Mouse (Mus musculus) granulocyte monocyte progenitor cell, adult 5-6 weeks (primary cell): ENCODE measurements around the gene Rsu1. TPM values are rescaled to one million over a fixed set of nuclear protein-coding genes. Genes with fewer than 3 reads are reported as not detected.

Experiments used
- ATAC-seq: replicated peaks from 2 replicates; pipeline ENCODE4 v1.8.0; 2016; ENCODE audit warnings: mild to moderate bottlenecking, moderate TSS enrichment, inconsistent platforms; ENCODE audit not compliant: poor library complexity, severe bottlenecking
- total RNA-seq, 2 experiments: library from RNA; stranded (forward) in 1 of 2; stranded (reverse) in 1 of 2; fragments of 200-712, 200-1000 nt in 1 of 2; fragments of >200 nt in 1 of 2; fragmentation: Nextera tagmentation in 1 of 2; gene quantifications; 2 replicates each; pipeline ENCODE4 v1.2.3; 2014 to 2017

Rsu1 gene
- total RNA-seq (2014; fragmentation: Nextera tagmentation) = 114 and 115 TPM in 2 replicates
- 149 and 155 TPM in 2 replicates for total RNA-seq (2017)

GRCm38 (mm10) chr2:13271165-13271957, at the start of gene Rsu1:
Gene Rsu1, minus strand, starts transcription at chr2:13271415.
- peak; percentile 88 for ATAC-seq

DNA sequence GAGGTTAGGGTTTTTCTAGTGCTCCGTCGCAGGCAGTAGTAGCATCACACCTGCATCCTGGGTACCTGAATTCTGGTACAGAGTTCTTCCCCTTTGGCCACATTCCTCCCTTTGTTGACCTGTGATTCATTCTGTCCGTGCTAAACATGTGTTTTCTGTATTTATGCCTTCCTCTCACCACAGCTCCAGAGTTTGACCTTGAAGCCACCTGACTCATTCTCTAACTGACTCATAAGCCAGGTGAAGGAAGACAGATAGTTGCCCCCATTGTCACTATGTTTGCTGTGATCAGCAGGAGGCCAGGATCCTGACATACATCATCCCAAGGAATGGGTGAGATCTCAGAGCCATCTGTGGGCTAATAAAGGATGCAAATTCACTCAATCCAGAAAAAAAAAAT, 32.2 kb upstream of the Rsu1 start:
- ATAC-seq = no peak

- ATAC-seq = peak; percentile 100
Measured at GRCm38 (mm10) chr2:13299031-13299430, 27.8 kb upstream of the Rsu1 start.

DNA sequence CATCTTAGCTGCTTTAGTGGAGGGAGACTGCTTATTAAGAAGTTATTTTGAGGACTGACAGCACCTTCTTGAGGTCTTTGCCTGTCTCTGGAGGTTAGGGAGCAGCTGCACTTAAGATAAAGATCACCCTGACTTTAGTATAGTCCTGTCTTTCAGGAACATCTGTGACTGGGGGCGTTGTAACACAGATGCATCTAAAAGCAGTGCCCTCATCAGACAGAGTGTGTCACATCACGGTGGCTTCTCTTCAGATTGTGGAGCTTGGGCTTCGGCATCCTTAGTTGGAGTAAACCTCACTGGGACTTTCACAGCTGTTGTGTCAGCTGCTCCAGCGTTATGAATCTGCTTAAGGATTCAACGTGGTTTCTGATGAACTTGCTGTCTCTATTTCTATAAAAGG, 26.5 kb upstream of the Rsu1 start:
- ATAC-seq = no peak

DNA sequence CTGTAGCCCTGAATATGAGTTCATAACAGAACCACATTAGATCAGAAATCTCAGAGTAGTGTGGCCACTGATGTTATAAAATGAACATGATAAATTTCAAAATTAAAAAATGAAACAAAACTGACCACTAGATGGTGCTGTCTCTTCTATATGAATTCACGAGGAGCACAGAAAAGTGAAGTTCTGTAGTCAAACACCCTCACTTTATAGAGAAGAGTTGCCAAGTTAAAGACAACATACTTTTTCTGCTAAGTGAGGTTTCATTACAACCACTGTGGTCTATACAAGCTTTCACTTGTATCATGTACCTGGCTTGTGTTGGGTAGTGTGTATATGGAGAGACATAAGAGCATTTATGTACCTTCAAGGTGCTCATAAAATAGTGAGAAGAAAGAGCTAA, 19.4 kb upstream of the Rsu1 start:
- peak; percentile 72 for ATAC-seq

DNA sequence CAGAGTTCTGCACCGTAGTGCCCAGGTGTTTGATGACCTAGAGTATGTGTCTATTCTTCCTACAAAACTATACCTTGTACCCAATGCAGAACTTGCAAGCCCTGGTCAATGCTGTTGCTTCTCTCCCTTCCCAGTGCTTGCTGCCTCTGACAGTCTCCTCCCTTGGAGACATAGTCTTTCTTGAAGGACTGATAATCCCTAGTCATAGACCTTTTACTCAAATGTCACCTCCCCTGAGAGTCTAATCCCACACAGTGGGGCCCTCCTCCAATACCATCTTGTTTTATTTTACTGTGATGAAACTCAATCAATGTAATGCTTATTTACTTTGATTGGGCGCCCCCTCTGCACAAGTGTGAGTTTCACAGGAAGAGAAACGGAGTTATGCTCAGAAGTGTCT, 18.9 kb upstream of the Rsu1 start:
- no peak for ATAC-seq

GRCm38 (mm10) chr2:13278114-13278862, 7.1 kb upstream of the Rsu1 start:
- ATAC-seq = peak; percentile 63

- no peak for ATAC-seq
Measured at GRCm38 (mm10) chr2:13275874-13276273, 4.7 kb upstream of the Rsu1 start.

- peak; percentile 10 for ATAC-seq
Measured at GRCm38 (mm10) chr2:13270736-13271135, 479 bp downstream of the Rsu1 start.

DNA sequence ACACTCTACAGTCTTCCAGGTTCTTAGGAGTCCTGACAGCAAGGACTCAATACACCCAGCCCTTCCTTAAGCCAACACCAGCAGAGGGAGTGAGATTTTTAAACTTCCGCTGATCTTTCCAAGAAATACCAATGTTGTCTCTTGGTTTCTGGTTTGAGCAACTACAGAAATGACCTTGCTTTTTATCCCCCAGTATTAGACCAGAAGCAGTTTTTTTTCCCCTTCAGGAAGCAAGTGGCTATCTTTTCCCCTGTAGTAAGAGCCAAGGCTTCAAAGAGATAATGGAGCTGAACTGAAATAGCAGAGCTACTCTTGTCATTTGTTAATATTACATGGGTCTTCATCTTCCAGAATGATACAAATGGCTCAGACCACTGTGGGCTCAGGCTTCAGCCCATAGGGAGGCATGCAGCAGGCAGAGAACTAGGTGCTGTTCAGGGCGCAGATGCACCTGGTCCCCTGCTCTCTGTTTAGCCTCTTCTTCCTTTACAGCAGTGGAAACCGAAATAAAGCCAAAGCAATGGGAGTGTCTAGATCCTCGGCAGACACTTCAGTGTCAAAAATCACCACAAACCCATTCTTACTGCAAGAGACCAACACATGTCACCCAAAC, 2.4 kb downstream of the Rsu1 start:
- ATAC-seq = no peak

- ATAC-seq = peak; percentile 71
Measured at GRCm38 (mm10) chr2:13264875-13265274, 6.3 kb downstream of the Rsu1 start.

- ATAC-seq = peak; percentile 55
Measured at GRCm38 (mm10) chr2:13263150-13263549, 8.1 kb downstream of the Rsu1 start.

DNA sequence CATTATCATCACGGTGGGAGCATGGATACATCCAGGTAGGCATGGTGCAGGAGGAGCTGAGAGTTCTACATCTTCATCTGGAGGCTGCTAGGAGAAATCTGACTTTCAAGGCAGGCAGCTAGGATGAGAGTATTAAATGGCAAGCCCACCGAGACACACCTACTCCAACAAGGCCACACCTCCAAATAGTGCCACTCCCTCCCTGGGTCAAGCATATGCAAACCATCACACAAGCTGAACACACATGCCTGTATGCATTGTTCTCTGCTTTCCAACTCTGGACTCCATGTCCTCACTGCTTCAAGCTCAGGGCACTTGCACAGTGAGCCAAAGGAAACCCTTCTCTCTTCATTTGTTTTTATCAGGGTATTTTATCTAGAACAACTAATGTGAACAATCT, 12.6 kb downstream of the Rsu1 start:
- no peak for ATAC-seq

DNA sequence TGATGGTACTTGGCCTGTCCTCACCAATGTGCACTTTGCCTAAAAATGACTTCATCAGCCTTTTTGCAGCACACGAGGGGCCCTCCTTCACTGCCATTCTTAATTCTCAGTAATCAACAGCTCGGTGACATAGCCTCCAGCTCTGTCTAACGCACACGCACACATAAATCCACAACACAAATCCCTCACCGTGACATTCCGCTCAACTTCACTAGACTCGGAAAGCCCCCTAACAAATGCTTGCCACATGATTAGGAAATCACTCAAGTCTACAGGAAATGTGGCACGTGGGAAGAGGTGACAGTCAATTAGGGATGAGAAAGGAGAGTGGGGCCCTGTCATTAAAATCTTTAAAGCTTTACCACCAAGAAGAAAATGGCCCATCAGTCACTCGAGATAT, 30.5 kb downstream of the Rsu1 start:
- no peak for ATAC-seq

DNA sequence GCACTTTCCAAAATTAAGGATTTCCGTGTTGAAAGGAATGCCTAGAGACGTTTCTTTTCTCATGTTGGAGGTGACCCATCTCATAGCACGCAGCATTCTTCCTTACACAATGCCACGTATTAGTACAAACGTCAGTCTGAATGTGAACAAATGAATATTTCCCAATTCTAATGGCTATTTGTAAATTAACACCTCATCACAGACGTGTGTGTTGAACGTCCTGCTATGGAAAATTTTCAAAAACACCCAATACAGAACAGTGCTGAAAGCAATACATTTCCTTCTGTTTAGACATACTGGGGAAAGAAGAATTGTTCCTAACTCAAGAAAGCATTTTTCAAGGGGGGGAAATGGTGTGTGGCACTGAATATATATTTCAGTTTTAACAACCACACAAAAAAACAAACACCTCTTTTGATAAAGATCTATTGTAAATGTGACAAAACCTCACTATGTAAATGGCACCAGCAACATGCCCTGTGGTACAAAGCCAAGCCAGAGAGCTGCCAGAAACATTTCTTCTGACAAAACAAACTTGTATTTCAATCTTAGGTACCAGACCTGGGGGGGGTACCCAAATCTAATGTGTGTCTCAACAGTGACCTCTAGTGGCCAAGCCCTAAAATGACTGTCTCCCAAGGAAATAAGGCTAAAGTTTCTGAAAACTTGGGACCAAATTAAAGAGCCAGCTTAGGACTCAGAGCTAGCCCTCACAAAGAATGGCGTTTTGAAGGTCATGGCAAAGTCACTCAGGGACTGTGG, 33.9 kb downstream of the Rsu1 start:
- ATAC-seq = peak; percentile 70; the same call in 1 of the 2 replicates

- no peak for ATAC-seq
Measured at GRCm38 (mm10) chr2:13235696-13236095, 35.5 kb downstream of the Rsu1 start.

DNA sequence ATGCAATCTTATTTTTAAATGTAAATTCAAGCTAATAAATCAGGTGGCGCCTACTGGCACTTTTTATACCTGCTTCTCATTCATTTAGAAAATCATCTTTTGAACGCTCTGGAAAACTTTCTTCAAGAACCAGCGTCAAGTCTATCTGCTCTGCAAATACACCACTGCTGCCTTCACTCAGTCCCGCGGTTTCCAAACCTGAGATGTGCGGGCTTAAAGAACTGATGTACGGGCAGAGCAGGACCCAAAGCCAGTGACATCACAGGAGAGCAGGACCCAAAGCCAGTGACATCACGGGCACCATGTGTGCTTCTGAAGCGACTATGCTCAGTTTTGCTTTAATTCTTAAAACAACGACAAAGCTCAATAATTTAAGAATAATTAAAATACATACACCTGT, 36.4 kb downstream of the Rsu1 start:
- no peak for ATAC-seq

- no peak for ATAC-seq
Measured at GRCm38 (mm10) chr2:13233902-13234301, 37.3 kb downstream of the Rsu1 start.

DNA sequence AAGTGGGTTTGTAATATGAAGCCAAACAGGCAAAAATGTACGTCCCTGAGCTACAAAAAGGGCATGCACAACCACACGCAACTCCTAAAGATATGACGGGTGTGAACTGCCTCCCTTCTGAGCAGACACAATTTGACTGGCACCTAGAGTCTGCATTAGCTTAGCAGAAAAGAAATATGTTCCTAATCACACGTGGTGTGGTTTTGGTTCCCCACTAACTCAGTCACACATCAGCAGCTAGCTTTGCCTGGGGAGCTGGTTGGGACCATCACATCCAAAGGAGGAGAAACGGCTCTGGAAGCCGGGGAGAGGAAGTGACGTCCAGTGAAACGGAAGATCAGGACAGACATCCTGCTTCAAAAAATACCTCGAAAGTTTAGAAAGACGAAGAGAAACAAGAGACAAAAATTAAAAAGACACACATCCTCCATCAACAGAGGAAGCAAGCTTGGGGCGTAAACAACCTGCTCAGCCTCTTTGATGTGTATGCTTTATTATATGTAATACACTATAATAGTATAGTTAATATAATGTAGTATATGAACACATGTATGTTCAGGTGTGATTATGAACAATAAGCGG, 37.9 kb downstream of the Rsu1 start:
- ATAC-seq = peak; percentile 47

GRCm38 (mm10) chr2:13232305-13232704, 38.9 kb downstream of the Rsu1 start:
- no peak for ATAC-seq
